Mouse (Mus musculus): ENCODE measurements around the gene 9930104L06Rik.
A peak's percentile ranks its signal among the peaks of the same experiment; 100 is the strongest.

The 9930104L06Rik gene

GRCm38 (mm10) chr4:124960940-124961339 is 24.1 kb downstream of the 9930104L06Rik start:
- DNase-seq: no peak

DNA sequence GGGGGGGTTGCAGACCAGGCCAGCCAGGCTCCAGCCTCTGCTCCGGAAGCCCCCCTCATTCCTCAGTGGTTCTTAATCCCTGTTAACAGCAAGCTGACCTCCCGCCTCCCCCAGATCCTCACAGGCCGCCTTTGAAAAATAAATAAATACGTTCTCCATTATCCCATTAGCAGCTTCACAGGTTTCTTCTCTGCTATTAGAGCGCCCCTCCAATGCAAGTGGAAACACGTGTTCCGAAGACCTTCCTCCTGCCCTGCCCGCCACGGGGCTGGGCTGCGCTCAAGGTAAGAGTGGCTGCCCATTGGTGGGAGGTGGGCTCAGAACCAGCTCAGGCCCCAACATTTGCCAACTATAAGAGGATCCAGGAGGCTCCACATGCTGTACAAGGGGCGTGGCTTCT is 25.7 kb downstream of the 9930104L06Rik start:
- DNase-seq: no peak

GRCm38 (mm10) chr4:124964912-124965599 is 28.2 kb downstream of the 9930104L06Rik start:
- DNase-seq: no peak

- no peak for DNase-seq
These were observed 31.9 kb downstream of the 9930104L06Rik start for GRCm38 (mm10) chr4:124968711-124969110.

- DNase-seq: no peak
These were observed 32.5 kb downstream of the 9930104L06Rik start for GRCm38 (mm10) chr4:124969219-124969848.

GRCm38 (mm10) chr4:124970194-124970593 is 33.3 kb downstream of the 9930104L06Rik start:
- no peak for DNase-seq

GRCm38 (mm10) chr4:124970677-124971076 is 33.8 kb downstream of the 9930104L06Rik start:
- no peak for DNase-seq

DNA sequence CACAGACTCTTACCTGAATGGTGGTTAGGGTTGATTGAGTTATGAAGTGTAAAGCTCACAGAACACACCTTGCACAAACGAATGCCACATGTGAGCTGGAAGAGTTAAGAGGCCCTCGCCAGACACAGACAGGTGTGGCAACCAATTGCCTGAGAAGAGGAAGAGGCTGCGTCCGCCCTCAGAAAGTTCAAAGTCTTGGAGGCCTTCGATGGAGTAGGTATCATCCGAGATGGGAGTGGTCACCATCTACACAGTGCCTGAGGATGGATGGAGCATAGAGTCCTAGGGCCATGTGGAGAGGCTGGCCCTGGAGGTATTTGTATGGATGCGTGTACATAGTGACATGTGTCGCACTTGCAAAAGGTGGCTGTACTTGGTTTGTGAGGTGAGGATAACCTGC is 34.2 kb downstream of the 9930104L06Rik start:
- DNase-seq: no peak

DNA sequence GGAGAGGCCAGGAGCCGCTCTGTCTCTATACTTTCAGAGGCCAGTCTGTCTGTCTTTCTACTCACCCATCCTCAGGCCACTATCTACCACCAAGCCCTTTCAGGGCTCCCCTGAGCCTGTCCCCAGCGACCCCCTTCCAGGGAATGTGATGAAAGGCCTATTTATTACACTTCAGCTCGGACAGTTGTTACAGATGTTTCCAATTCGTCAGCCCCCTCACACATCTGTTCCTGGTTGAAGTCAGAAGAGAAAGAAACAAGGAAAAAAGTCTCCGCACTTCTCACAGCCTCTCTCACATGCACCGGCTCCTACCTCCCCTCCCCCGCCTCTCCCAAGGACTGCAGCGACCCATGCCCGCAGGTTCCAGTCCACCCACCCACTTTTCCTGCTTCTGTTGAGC is 35.5 kb downstream of the 9930104L06Rik start:
- DNase-seq: no peak

- no peak for DNase-seq
These were observed 36.4 kb downstream of the 9930104L06Rik start for GRCm38 (mm10) chr4:124973296-124973695.

DNA sequence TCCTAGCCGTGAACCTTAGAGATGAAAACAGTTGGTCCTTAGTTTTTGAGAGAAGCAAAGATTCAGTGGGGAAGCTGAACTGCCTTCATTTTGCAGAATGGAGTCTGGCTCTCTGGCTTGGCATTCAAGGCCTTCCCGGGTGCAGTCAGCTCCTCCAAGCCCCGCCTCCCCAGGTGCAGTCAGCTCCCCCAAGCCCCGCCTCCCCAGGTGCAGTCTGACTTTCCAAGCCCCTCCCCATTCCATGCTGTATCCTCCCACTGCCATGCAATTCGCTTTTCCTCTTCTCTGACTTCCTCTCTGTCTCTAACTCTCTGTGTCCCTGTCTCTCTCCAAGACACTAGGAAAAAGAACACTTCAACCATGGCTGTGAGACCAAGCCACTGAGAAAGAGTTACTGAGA is 41.4 kb downstream of the 9930104L06Rik start:
- peak; percentile 19 for DNase-seq

DNA sequence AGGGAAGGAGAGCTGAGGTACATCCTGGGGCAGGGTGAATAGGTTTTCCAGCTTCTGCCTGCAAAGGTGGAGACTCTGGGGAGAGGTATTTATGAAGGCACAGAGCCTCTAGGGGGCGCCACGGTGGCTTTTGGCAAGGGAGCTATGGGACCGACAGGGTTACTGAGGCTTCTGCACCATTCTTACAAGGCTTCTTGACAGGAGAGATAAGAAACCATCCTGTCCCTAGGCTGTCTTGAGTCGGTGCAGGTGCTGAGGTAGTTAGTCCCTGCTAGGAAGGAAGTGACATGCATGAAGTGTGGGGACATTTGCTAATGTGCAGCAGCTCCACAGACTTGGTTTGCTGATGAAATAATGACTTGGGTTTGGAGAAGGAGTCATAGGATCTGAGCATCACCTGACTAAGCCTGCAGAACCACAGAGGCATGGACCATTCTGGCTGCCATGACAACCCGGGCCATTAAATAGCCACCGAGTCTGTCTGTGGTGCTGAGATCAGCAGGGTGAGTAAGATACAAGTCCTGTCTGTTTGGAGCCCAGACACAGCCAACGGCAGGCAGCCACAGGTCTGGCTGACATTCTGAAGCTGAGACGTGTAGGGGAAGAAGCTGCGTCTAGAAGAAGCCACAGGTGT is 47.2 kb downstream of the 9930104L06Rik start:
- no peak for DNase-seq

GRCm38 (mm10) chr4:124984871-124985670 is 48.2 kb downstream of the 9930104L06Rik start:
- DNase-seq: no peak

DNA sequence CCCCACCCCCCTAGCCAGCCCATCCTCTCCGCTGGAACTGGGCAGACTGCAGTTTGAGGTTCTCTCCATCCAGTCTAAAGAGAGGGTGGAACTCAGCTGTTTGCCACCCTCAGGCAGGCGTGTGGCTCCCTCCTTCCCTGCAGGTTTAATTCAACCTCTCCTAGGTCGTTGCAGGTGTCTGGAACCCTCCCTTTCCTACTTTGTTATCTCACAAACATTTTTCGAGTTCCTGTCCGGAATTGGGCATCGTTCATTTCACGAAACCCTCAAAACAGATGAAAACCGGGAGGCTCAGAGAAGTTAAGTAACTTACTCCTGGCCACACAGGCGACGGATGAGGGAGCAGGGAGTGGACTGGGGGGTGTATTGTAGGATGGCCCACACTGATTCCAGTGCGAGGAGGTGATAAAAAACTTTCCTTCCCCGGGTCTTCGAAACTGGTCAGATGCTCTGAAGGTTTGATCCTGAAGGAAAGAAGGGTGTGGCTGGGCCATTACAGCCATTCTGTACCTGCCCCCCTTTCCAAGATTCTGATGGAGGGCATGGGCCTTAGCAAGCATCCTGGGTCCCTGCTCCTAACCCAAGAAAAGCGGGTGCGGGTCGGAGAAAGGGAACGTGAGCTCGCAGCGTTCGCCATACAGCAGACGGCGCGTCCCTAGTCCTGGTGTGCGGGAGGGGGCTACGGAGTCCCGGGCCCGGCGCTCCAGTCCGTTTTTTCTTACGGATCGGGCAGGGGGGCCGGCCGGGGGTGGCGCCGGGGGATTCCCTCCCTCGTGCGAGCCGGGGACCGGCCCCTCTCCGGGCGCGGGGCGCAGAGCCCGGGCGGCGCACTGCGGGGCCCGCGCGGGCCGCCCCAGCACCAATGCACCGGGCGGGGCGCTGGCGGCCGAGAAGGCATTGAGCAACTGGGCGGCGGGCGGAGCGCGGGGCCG is 49.1 kb downstream of the 9930104L06Rik start, which contains the start of gene Rspo1:
Rspo1 (plus strand) TSS at position 760 of the 932 bp plus-strand sequence.
- DNase-seq: no peak

DNA sequence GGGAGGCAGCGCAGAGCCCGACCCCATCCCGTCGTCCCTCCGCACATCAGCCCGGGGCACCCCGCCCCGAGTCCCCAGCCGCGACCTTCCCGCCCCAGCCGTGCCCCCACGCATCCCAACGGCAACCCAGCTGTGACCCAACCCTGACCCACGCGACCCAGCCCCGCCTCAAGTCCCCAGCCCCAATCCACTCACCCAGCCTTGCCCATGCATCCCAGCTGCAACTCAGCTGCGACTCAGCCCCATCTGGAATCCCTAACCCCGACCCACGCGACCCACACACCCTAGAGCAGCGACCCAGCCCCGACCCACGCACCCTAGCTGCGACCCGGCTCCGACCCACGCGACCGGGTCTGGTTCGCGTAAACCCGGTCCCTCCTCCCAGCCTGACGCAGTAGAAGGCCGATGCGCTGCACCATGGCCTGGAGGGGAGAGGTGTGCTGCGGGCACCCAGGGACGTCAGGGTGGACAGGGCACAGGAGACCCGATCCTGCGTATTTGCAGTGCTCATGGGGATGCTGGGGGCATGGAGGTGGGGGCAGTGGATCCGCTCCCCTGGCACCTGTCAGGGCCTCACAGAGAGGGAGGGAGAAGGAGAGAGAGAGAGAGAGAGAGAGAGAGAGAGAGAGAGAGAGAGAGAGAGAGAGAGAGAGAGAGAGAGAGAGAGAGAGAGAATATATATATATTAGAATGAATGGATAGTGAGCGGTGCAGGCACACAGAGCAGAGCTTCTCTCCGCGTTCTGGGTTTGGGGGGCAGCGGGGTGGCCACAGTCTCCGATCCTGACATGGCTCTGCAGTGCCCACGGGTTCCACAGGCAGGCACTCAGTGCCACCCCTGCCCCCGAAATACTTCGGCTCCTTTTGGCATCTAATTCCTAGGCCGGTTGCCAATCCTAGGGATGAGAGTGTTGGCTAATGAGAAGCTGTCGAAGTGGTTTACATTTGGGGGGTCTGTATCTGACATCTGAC is 50.2 kb downstream of the 9930104L06Rik start:
- no peak for DNase-seq

DNA sequence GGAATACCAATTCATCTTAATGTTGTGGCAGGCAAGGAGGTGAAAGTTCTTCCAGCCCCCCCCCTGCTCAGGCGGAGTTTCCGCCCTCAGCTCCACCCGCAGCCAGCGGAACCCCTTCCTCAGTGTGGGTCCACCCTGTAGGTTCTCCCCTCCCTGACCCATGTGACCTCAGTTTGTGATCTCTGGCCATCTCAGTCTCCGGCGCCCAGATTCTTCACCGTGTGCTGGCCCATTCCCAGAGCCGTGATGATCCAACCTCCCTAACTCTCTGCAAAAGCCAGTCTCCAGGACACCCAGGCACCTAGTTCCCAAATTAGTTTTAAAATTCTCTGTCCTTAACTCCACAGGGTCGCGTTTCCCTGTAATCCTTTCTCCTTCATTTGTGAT is 50.9 kb downstream of the 9930104L06Rik start:
- DNase-seq: no peak

- DNase-seq: no peak
These were observed 51.5 kb downstream of the 9930104L06Rik start for GRCm38 (mm10) chr4:124988382-124988781.

GRCm38 (mm10) chr4:124989787-124990253 is 53.0 kb downstream of the 9930104L06Rik start:
- no peak for DNase-seq

DNA sequence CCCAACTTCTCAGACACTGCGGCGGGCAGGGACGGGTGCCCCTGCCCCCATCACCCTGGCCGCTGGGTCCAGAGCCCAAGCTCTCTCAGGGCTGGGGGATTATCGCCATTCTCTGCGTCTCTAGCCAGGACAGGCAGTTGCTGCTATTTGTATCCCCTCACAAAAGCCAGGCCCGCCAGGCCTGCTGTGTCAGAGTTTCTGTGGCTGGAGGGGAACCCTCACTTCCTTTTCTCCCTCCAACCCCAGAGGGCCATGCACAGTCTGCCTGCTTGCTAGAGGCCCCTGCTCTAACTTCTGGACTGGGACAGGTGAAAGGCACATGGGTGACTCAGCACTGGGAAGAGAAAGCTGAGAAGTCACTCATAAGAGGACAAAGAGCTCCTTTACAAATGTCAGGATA is 53.5 kb downstream of the 9930104L06Rik start:
- no peak for DNase-seq

All from kidney, adult 9 months (tissue).